Mouse (Mus musculus): Measurements from ENCODE around the gene Gm21310. TPM values are rescaled to one million over a fixed set of nuclear protein-coding genes. Genes with fewer than 3 reads are reported as not detected.
"Not testable (repeated sequence)": the region's sequence is repeated elsewhere in the genome, so short reads cannot be mapped to it uniquely, and the experiment has no call there.

The Gm21310 gene
- not detected in 2 replicates for polyA plus RNA-seq (2015; fragmentation: Nextera tagmentation; extraction: Ambion mirVana)

DNA sequence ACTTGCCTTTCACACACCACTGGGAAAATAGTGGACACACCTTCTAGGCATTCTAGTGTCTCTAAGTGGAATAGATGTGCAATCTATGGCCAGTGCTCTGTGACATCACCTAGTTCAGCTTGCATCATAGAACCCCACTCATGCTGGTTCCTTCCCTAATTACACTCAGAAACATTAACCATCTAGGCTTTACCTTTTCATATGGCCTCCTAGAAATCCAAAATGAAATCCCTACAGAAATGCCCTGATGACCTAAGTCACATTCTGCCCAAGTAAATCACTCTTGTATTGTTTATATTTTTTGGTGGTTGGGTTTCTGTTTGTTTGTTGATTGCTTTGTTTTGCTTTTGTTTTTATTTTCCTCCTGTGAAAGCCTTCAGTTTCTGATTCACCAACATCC, at the start of gene Gm21310:
Gene Gm21310, minus strand, starts transcription at position 101 of the 400 bp plus-strand sequence.
- not testable (repeated sequence) for ATAC-seq; H3K9ac ChIP-seq (ENCODE audit: low read depth, low read length); H3K36me3 ChIP-seq (ENCODE audit: control insufficient read depth, insufficient read depth, low read length); H3K27me3 ChIP-seq (replicated peaks; ENCODE audit: control insufficient read depth, insufficient read depth, low read length); H3K4me2 ChIP-seq (ENCODE audit: low read length); H3K4me1 ChIP-seq (ENCODE audit: control insufficient read depth, insufficient read depth, low read depth, low read length); H3K4me3 ChIP-seq (ENCODE audit: low read length); H3K27ac ChIP-seq (ENCODE audit: low read depth, low read length); H3K9me3 ChIP-seq (ENCODE audit: control insufficient read depth, low read length)

Other genes starting within 250 kb of the Gm21310 start
- gene Gm20834, start 177.4 kb upstream of the Gm21310 start, polyA plus RNA-seq (2015; fragmentation: Nextera tagmentation; extraction: Ambion mirVana) = not detected in 2 replicates